Mouse (Mus musculus): ENCODE measurements around the gene Dnttip2.

GRCm38 (mm10) chr3:122322226-122322625 lies 48.0 kb downstream of the Dnttip2 start:
- TF ChIP-seq ZNF384 (IDR thresholded peaks at IDR 0.05; ENCODE audit: low read depth, low read length) (no peak), CHD2 (IDR thresholded peaks at IDR 0.05; ENCODE audit: low read depth, low read length) (no peak), MAFK (IDR thresholded peaks at IDR 0.05; ENCODE audit: insufficient read depth, low read depth, low read length) (no peak)

Measured in ES-E14 (cell line).